Mouse (Mus musculus) c-Kit-positive CD71-positive TER-119-positive erythroid progenitor cells, embryonic 14.5 days (primary cell): ENCODE results near the gene Olfr128.
"Not testable (repeated sequence)": the region's sequence is repeated elsewhere in the genome, so short reads cannot be mapped to it uniquely, and the experiment has no call there.

Experiments used
- DNase-seq: peaks from one replicate; pipeline ENCODE4 v3.0.0-alpha.2; 2013; ENCODE audit warnings: low spot score

Gene Olfr128

DNA sequence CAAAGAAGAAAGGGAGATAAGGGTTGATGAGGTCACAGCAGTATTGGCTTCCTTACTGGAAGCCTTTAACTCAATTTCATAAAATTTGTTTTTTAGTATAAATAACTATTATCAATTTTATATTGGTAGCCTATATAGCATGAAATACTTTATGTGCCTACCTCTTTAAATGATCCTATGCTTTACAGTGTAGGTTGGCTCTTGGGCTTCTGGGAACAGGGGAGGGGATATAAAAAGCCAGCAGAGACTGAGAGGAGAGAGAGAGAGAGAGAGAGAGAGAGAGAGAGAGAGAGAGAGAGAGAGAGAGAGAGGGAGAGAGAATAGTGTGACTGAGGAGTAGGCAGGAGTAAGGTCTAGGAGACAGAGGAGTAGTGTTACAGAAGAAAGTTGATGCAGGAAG lies at the start of gene Olfr128:
Gene Olfr128, plus strand, starts transcription at position 301 of the 400 bp plus-strand sequence.
- no peak for DNase-seq

DNA sequence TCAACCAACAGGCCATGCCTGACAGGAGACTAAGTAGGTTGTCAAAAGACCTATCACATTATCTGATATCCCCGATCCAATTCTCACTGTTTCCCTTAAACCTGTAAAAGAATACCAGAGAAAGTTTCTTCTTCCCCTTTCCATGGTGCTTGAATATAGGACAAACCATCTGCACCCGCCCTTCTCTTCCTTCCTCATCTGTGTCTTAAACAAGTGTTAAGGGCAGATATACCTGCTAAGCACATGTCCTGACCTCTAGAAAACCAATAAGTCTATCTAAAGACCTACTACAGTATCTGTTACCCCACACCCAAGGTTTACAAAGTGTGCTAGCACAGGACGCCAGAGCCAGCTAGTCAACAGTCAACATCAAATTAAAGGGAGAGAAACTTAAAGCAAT lies 46.5 kb upstream of the Olfr128 start:
- no peak for DNase-seq

DNA sequence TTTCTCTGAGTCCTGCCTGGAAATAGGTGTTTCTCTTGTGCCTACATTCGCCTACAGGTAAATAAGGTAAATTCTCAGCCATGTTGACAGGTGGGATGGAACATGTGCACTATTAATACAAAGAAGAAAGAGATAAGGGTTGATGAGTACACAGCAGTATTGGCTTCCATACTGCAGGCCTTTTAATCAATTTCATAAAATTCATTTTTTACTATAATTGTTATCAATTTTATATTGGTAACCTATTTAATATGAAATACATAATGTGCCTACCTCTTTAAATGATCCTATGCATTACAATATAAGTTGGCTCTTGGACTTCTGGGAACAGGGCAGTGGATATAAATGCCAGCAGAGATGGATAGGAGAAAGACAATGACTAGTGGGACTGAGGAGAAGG lies 20.2 kb upstream of the Olfr128 start, which contains the start of gene Olfr127:
Gene Olfr127, plus strand, starts transcription at position 301 of the 400 bp plus-strand sequence.
- DNase-seq: no peak

DNA sequence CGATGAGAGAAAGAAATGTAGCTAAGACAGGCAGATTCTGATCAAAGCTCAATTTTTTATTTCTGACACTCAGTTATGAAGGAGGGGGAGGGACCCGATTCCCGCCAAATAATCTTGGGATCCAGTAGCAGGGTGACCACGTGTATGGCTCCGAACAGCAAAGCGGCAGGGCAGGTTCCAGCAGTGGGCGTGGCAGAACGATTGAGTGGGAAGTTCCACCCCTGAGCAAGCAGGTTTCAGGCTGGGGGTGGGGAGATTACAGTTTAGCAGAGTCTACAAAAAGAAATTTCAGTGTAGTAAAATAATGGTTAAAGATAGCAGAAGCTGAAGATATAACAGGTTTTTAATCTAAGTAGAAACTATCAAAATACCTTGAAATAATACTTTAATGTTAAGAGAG lies 13.5 kb upstream of the Olfr128 start:
- not testable (repeated sequence) for DNase-seq

DNA sequence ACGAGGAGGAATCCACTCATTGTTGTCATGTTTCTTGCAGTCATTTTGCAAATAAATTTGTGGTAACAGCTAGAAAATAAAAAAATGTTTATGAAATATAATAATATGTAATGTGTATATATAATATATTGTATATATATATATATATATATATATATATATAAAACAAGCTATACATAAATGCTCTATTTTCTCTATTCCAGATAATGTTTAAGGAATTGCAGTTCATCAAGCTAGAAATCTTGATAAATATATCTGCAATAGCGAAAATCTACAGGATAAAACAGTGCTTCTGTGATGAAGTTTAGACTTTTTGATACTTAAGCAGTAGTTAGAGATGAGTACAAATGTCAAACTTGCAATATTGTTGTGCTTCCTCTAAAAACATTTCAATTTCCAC lies 32.6 kb downstream of the Olfr128 start, which contains the start of gene Olfr761:
Gene Olfr761, minus strand, starts transcription at position 101 of the 400 bp plus-strand sequence.
- DNase-seq: no peak

DNA sequence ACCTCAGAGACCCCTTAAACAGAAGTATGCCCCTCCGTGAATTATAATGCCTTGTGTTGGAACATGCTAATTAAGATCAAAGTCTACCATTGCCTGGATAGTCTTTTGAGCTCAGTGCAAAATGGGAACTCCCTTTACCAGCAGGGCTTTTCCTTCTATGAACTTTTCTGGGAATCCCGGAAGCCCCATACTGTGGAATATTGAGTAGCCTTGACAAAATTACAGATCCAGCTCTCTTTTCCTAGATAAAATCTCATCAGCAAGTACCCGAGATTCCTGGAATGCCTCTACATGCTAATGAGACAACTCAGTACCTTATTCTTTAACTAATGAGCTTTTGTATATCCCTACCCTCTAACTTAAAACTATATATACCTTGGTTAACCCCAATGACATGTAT lies 53.2 kb downstream of the Olfr128 start:
- DNase-seq: no peak
